Mouse (Mus musculus): ENCODE results near the gene Zscan20. TPM values are rescaled to one million over a fixed set of nuclear protein-coding genes. Genes with fewer than 3 reads are reported as not detected.
"Not testable (repeated sequence)": the region's sequence is repeated elsewhere in the genome, so short reads cannot be mapped to it uniquely, and the experiment has no call there.

The Zscan20 gene
- polyA plus RNA-seq, 1 experiment from 2014 or later: 4.4 TPM

DNA sequence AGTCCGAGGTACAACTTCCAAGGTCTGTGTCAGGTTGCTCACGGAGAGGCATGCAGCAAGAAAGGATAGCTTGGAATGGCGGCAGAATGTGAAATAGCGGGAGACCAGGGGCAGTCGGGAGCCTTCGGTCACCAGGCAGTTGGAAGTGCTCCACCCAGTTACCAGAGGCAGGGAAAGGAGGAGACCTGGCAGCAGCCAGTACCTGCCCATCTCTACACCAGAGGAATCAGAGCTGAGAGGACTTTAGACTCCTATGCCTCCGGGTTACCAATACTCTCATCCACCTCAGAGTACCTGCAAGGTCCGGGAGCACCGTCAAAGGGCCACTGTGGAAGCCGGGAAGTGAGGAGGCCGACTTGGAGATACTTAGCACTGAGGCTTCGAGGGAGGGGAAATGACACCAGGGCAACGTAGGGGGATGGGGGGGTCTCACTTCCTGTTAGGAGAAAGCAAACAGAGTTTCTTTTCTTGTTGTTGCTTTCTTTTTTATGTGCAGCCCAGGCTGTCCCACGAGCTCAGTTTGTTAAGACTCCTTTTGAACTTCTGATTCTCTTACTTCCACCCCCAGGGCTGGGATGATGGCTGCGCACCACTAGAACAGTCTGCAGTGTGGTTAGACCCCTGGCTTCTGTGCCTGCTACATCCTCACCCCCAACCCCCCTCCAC, 8.5 kb upstream of the Zscan20 start, which contains the start of gene Tlr12:
Gene Tlr12 (minus strand): TSS at position 374 of the 666 bp plus-strand sequence.
- Histone ChIP-seq H3K27ac (ENCODE audit: low read depth, low read length) (peak within 1 kb of the TSS; percentile 51; the same call in 1 of the 2 replicates), H3K27me3 (ENCODE audit: control insufficient read depth, insufficient read depth, low read length) (no peaks in the 10 kb centered on the region), H3K4me1 (ENCODE audit: control insufficient read depth, insufficient read depth, low read length) (peaks cover 29% of the 10 kb centered on the region), H3K36me3 (ENCODE audit: control insufficient read depth, insufficient read depth, low read length) (no peaks in the 10 kb centered on the region), H3K9ac (ENCODE audit: low read depth, low read length) (peak within 1 kb of the TSS; percentile 28; the same call in 1 of the 2 replicates), H3K4me3 (ENCODE audit: low read length) (no peak within 1 kb of the TSS), H3K4me2 (replicated peaks; ENCODE audit: low read depth, low read length) (peak within 1 kb of the TSS; percentile 22), H3K9me3 (ENCODE audit: control insufficient read depth, low read length) (no peaks in the 10 kb centered on the region)
- WGBS: 34% methylated on average over 15 of the region's 15 CpGs
- ATAC-seq (ENCODE audit: low FRiP score, low TSS enrichment): 0 out of 2 replicates have a peak, but pooled peaks have one; percentile 15

GRCm38 (mm10) chr4:128617363-128618120, 7.6 kb upstream of the Zscan20 start:
- peak; percentile 26 for ATAC-seq (ENCODE audit: low FRiP score, low TSS enrichment)
- Histone ChIP-seq H3K4me2 (replicated peaks; ENCODE audit: low read depth, low read length) (peak overlapping the region; percentile 22), H3K27ac (ENCODE audit: low read depth, low read length) (peak overlapping the region; percentile 51; the same call in 1 of the 2 replicates)

DNA sequence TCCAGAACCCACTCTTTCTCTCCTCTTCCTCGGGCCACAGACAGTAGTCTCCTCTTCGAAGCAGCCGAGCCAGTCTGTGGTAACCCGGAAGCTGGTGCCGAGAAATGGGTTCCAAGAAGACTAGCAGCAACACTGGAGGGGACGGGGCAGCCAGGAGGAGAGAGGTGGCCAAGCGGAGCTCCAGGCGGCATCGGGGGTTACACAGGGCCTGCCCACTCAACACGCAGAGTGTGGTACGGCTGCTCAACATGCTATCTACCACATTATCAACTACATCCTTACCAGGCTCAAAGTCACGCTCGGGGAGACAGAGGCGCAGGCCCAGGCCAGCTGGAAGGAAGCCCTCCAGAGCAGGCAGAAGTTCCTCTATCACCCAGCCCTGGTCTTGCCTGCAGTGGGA, 5.9 kb upstream of the Zscan20 start:
- Histone ChIP-seq H3K27me3 (ENCODE audit: control insufficient read depth, insufficient read depth, low read length) (no peaks in the 10 kb centered on the region), H3K4me2 (replicated peaks; ENCODE audit: low read depth, low read length) (no peak overlapping the region), H3K9me3 (ENCODE audit: control insufficient read depth, low read length) (no peaks in the 10 kb centered on the region), H3K4me1 (ENCODE audit: control insufficient read depth, insufficient read depth, low read length) (peaks cover 29% of the 10 kb centered on the region), H3K4me3 (ENCODE audit: low read length) (no peak overlapping the region), H3K9ac (ENCODE audit: low read depth, low read length) (no peak overlapping the region), H3K36me3 (ENCODE audit: control insufficient read depth, insufficient read depth, low read length) (no peaks in the 10 kb centered on the region), H3K27ac (ENCODE audit: low read depth, low read length) (no peak overlapping the region)
- WGBS: 75% methylated on average over 14 of the region's 14 CpGs
- no peak for ATAC-seq (ENCODE audit: low FRiP score, low TSS enrichment)

More at GRCm38 (mm10) chr4:128617363-128618120, 7.6 kb upstream of the Zscan20 start:
- Histone ChIP-seq H3K4me1 (ENCODE audit: control insufficient read depth, insufficient read depth, low read length) (peaks cover 29% of the 10 kb centered on the region), H3K9ac (ENCODE audit: low read depth, low read length) (peak overlapping the region; percentile 34; the same call in 1 of the 2 replicates), H3K4me3 (ENCODE audit: low read length) (no peak overlapping the region), H3K36me3 (ENCODE audit: control insufficient read depth, insufficient read depth, low read length) (no peaks in the 10 kb centered on the region), H3K9me3 (ENCODE audit: control insufficient read depth, low read length) (no peaks in the 10 kb centered on the region), H3K27me3 (ENCODE audit: control insufficient read depth, insufficient read depth, low read length) (no peaks in the 10 kb centered on the region)
- WGBS: 46% methylated on average over 17 of the region's 17 CpGs

DNA sequence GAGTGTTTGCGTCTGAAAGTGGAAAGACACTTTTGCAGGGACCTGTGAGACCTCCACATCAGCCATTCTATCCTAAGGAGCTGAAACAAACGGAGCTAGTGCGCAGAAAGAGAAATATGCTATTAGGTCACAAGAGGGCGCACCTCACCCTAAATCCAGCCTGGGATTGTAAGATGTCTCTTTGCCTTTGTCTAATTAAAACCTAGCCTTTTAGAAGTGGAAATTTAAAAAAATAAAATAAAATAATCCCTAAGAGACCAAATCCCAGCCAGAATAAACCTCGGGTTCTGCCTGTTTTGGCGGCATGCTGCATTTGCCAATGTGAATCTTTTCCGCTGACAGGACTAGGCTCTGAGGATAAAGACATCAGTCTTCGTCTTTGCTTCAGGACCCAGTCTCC, 3.4 kb upstream of the Zscan20 start:
- Histone ChIP-seq H3K36me3 (ENCODE audit: control insufficient read depth, insufficient read depth, low read length) (no peaks in the 10 kb centered on the region), H3K9me3 (ENCODE audit: control insufficient read depth, low read length) (no peaks in the 10 kb centered on the region), H3K27me3 (ENCODE audit: control insufficient read depth, insufficient read depth, low read length) (no peaks in the 10 kb centered on the region), H3K27ac (ENCODE audit: low read depth, low read length) (no peak overlapping the region), H3K9ac (ENCODE audit: low read depth, low read length) (no peak overlapping the region), H3K4me1 (ENCODE audit: control insufficient read depth, insufficient read depth, low read length) (peaks cover 24% of the 10 kb centered on the region), H3K4me3 (ENCODE audit: low read length) (no peak overlapping the region), H3K4me2 (replicated peaks; ENCODE audit: low read depth, low read length) (no peak overlapping the region)
- ATAC-seq (ENCODE audit: low FRiP score, low TSS enrichment): no peak
- WGBS: 18% methylated on average over 8 of the region's 8 CpGs

DNA sequence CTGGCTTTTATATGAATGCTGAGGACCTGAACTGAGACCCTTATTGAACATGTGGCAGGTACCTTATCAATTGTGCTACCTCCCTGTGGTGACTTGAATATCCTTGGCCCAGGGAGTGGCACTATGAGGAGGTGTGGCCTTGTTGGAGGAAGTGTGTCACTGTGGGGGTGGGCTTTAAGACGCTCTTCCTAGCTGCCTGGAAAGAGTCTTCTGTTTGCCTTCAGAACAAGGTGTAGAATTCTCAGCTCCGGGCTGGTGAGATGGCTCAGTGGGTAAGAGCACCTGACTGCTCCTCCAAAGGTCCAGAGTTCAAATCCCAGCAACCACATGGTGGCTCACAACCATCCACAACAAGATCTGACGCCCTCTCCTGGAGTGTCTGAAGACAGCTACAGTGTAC, 1.8 kb upstream of the Zscan20 start:
- not testable (repeated sequence) for H3K9ac ChIP-seq (ENCODE audit: low read depth, low read length); H3K27me3 ChIP-seq (ENCODE audit: control insufficient read depth, insufficient read depth, low read length); H3K4me2 ChIP-seq (replicated peaks; ENCODE audit: low read depth, low read length); H3K27ac ChIP-seq (ENCODE audit: low read depth, low read length); H3K9me3 ChIP-seq (ENCODE audit: control insufficient read depth, low read length); H3K36me3 ChIP-seq (ENCODE audit: control insufficient read depth, insufficient read depth, low read length); H3K4me3 ChIP-seq (ENCODE audit: low read length); H3K4me1 ChIP-seq (ENCODE audit: control insufficient read depth, insufficient read depth, low read length); ATAC-seq (ENCODE audit: low FRiP score, low TSS enrichment)
- 77% methylated on average over 3 of the region's 3 CpGs for WGBS

- peak overlapping the region; percentile 18; the same call in 1 of the 2 replicates for H3K4me3 ChIP-seq (ENCODE audit: low read length)
- ATAC-seq (ENCODE audit: low FRiP score, low TSS enrichment): no peak
These were observed 808 bp upstream of the Zscan20 start for GRCm38 (mm10) chr4:128610706-128611105.

DNA sequence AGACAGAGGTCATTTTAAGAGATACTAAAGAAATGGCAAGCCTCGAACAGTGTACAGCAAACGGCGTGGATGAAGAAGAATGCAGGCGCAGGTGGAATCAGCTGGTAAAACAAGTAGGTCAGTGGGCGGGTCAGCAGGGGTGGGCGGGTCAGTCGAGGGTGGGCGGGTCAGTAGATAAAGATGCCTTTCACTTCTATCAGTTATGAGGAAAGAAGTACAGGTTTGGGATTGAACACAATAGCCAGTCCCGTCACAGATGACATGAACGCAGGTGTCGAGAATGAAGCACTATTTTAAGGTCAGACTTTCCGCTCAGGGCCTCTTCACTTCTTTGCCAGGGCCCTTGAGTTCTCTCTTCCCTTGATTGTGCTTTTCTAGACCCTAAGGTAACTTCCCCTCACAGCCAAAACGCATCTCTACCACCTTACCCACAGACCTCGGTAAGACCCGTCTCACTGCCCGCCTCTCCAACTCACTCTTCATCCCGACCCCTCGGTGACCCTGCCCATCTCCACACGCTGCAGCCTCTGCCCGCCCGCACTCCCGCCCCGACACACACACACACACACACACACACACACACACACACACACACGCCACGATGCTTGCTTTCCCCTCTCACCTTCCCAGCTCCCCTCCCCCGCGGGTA, 498 bp downstream of the Zscan20 start:
- H3K27ac ChIP-seq (ENCODE audit: low read depth, low read length): no peak overlapping the region
- H3K4me3 ChIP-seq (ENCODE audit: low read length): peak overlapping the region; percentile 53
- H3K4me1 ChIP-seq (ENCODE audit: control insufficient read depth, insufficient read depth, low read length): peaks cover 3% of the 10 kb centered on the region; the same call in 1 of the 2 replicates
- peak overlapping the region; percentile 64 for H3K4me2 ChIP-seq (replicated peaks; ENCODE audit: low read depth, low read length)
- H3K9me3 ChIP-seq (ENCODE audit: control insufficient read depth, low read length): no peaks in the 10 kb centered on the region
- ATAC-seq (ENCODE audit: low FRiP score, low TSS enrichment): peak; percentile 54
- no peaks in the 10 kb centered on the region for H3K27me3 ChIP-seq (ENCODE audit: control insufficient read depth, insufficient read depth, low read length)
- H3K36me3 ChIP-seq (ENCODE audit: control insufficient read depth, insufficient read depth, low read length): peaks cover 1% of the 10 kb centered on the region; the same call in 1 of the 2 replicates
- 10% methylated on average over 25 of the region's 27 CpGs for WGBS
- peak overlapping the region; percentile 60 for H3K9ac ChIP-seq (ENCODE audit: low read depth, low read length)

More at GRCm38 (mm10) chr4:128610706-128611105, 808 bp upstream of the Zscan20 start:
- Histone ChIP-seq H3K4me1 (ENCODE audit: control insufficient read depth, insufficient read depth, low read length) (peaks cover 3% of the 10 kb centered on the region; the same call in 1 of the 2 replicates), H3K9me3 (ENCODE audit: control insufficient read depth, low read length) (no peaks in the 10 kb centered on the region), H3K9ac (ENCODE audit: low read depth, low read length) (no peak overlapping the region), H3K36me3 (ENCODE audit: control insufficient read depth, insufficient read depth, low read length) (no peaks in the 10 kb centered on the region; the same call in 1 of the 2 replicates), H3K4me2 (replicated peaks; ENCODE audit: low read depth, low read length) (peak overlapping the region; percentile 39), H3K27me3 (ENCODE audit: control insufficient read depth, insufficient read depth, low read length) (no peaks in the 10 kb centered on the region), H3K27ac (ENCODE audit: low read depth, low read length) (no peak overlapping the region)
- 25% methylated on average over 10 of the region's 10 CpGs for WGBS

- ATAC-seq (ENCODE audit: low FRiP score, low TSS enrichment): no peak
- Histone ChIP-seq H3K9me3 (ENCODE audit: control insufficient read depth, low read length) (no peaks in the 10 kb centered on the region), H3K9ac (ENCODE audit: low read depth, low read length) (no peak overlapping the region), H3K4me3 (ENCODE audit: low read length) (no peak overlapping the region), H3K27ac (ENCODE audit: low read depth, low read length) (no peak overlapping the region), H3K36me3 (ENCODE audit: control insufficient read depth, insufficient read depth, low read length) (peaks cover 19% of the 10 kb centered on the region), H3K4me1 (ENCODE audit: control insufficient read depth, insufficient read depth, low read length) (peaks cover 3% of the 10 kb centered on the region; the same call in 1 of the 2 replicates), H3K27me3 (ENCODE audit: control insufficient read depth, insufficient read depth, low read length) (no peaks in the 10 kb centered on the region), H3K4me2 (replicated peaks; ENCODE audit: low read depth, low read length) (no peak overlapping the region)
- 88% methylated on average over 11 of the region's 11 CpGs for WGBS
These were observed 2.2 kb downstream of the Zscan20 start for GRCm38 (mm10) chr4:128607661-128608060.

Data from kidney, embryonic 14.5 days (tissue).